Mouse (Mus musculus) intestine, postnatal 0 days (tissue): ENCODE data around the gene B4galnt2. TPM values are rescaled to one million over a fixed set of nuclear protein-coding genes. Genes with fewer than 3 reads are reported as not detected.
"Not testable (repeated sequence)": the region's sequence is repeated elsewhere in the genome, so short reads cannot be mapped to it uniquely, and the experiment has no call there.

Experiments
- ATAC-seq: fragments of 200-750 bp; cut with Nextera tagmentation; 2 replicates; pipeline ENCODE4 v1.8.0; 2017; ENCODE audit warnings: mild to moderate bottlenecking, moderate TSS enrichment, moderate library complexity
- H3K27ac ChIP-seq: fragments of 300-500 bp; sonication (generic); 2 replicates; pipeline ENCODE4 v1.5.1; 2014; ENCODE audit warnings: mild to moderate bottlenecking, low read depth, low read length, moderate library complexity
- H3K27me3 ChIP-seq: fragments of 300-500 bp; sonication (generic); replicated peaks from 2 replicates; pipeline ENCODE4 v1.6.1; 2014; ENCODE audit warnings: low read length, mixed read lengths; ENCODE audit not compliant: control insufficient read depth, insufficient read depth
- H3K36me3 ChIP-seq: fragments of 300-500 bp; sonication (generic); 2 replicates; pipeline ENCODE4 v1.6.1; 2014; ENCODE audit warnings: mild to moderate bottlenecking, moderate library complexity; ENCODE audit not compliant: control insufficient read depth, insufficient read depth
- H3K4me1 ChIP-seq: fragments of 300-500 bp; sonication (generic); replicated peaks from 2 replicates; pipeline ENCODE4 v1.6.1; 2014; ENCODE audit warnings: antibody characterized with exemption, low read length, mixed read lengths; ENCODE audit not compliant: control insufficient read depth, insufficient read depth
- H3K4me2 ChIP-seq: fragments of 300-500 bp; sonication (generic); replicated peaks from 2 replicates; pipeline ENCODE4 v1.6.1; 2014; ENCODE audit warnings: low read depth, mild to moderate bottlenecking, moderate library complexity
- H3K4me3 ChIP-seq: fragments of 300-500 bp; sonication (generic); 2 replicates; pipeline ENCODE4 v1.5.1; 2014; ENCODE audit warnings: low read depth, low read length
- H3K9ac ChIP-seq: fragments of 300-500 bp; sonication (generic); 2 replicates; pipeline ENCODE4 v1.6.1; 2014; ENCODE audit warnings: mild to moderate bottlenecking, low read depth, low read length
- H3K9me3 ChIP-seq: fragments of 300-500 bp; sonication (generic); 2 replicates; pipeline ENCODE4 v1.6.1; 2016; ENCODE audit warnings: mixed run types; ENCODE audit not compliant: control insufficient read depth
- CTCF ChIP-seq: sonication (generic); IDR thresholded peaks from 2 replicates; pipeline ENCODE4 v1.5.1; 2016; ENCODE audit warnings: low read depth, mild to moderate bottlenecking, control low read depth, antibody characterized with exemption, moderate library complexity
- WGBS: fragments of 180-500 bp; shearing (Covaris S2); extraction: QIAGEN DNeasy Blood & Tissue Kit; methylation state at CpG from one replicate; pipeline ENCODE4 v1.1.7; 2014; 5-methylcytosine and 5-hydroxymethylcytosine counted together
- polyA plus RNA-seq: library from polyadenylated mRNA; unstranded; fragments of >200 nt; fragmentation: Nextera tagmentation; extraction: Ambion mirVana; gene quantifications from 2 replicates; pipeline ENCODE4 v1.2.1, GENCODE M21; 2015

B4galnt2 gene
- polyA plus RNA-seq, 1 experiment from 2014 or later, result 21.1 TPM

- no peak for ATAC-seq
- Histone ChIP-seq H3K4me3 (no peak overlapping the region), H3K4me1 (0 out of 2 replicates have a peak, but pooled peaks cover 4% of the 10 kb centered on the region), H3K36me3 (no peaks in the 10 kb centered on the region), H3K27me3 (no peaks in the 10 kb centered on the region), H3K9ac (no peak overlapping the region), H3K9me3 (no peaks in the 10 kb centered on the region), H3K27ac (no peak overlapping the region), H3K4me2 (no peak overlapping the region)
- WGBS, result 86% methylated on average over 5 of the region's 5 CpGs
- TF ChIP-seq CTCF, result no peak
These were observed 6.7 kb downstream of the B4galnt2 start for GRCm38 (mm10) chr11:95907805-95908524.

- Histone ChIP-seq H3K4me3 (no peak overlapping the region), H3K27ac (no peak overlapping the region), H3K4me2 (no peak overlapping the region), H3K27me3 (no peaks in the 10 kb centered on the region), H3K36me3 (no peaks in the 10 kb centered on the region), H3K9me3 (no peaks in the 10 kb centered on the region), H3K4me1 (0 out of 2 replicates have a peak, but pooled peaks cover under 1% of the 10 kb centered on the region), H3K9ac (no peak overlapping the region)
- ATAC-seq, result no peak
- TF ChIP-seq CTCF, result no peak
- WGBS, result 73% methylated on average over 2 of the region's 2 CpGs
These were observed 10.4 kb downstream of the B4galnt2 start for GRCm38 (mm10) chr11:95904290-95904689.

DNA sequence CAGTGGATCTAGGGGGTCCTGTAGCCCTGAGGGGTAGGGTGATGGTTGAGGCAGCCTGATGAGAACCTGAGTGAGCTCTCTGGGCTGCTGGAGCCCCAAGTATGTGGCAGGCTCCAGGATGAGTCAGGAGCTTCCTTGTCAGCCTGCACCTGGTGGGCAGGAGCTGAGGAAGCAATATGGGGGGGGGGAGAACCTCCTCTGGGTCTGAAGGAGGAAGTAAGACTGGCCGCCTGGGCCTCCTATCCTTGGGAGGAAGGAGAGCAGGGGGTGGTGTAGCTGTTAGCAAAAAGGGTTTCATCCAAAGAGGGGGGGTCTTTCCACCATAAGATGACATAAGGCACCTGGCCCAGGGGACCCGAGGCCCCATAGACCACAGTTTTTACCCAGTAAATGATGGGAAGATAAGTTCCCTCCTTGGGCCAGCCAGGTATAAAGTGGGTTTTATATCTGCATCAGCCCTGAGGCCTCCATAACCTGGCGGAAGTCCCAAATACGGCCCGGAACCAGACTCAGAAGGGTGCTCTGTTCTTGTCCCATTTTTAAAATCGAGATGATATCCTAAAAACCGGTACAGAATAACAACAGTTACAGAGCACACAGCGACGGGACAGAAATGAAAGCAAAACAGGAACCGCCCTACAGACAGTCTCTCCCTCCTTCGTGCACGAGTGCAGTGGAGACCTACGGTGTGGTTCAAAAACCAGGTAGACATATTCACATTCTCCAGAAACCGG is 18.1 kb downstream of the B4galnt2 start:
- Histone ChIP-seq H3K36me3 (no peaks in the 10 kb centered on the region), H3K4me1 (no peaks in the 10 kb centered on the region), H3K4me2 (no peak overlapping the region), H3K9ac (no peak overlapping the region), H3K9me3 (no peaks in the 10 kb centered on the region), H3K27me3 (no peaks in the 10 kb centered on the region), H3K27ac (no peak overlapping the region), H3K4me3 (no peak overlapping the region)
- 80% methylated on average over 14 of the region's 14 CpGs for WGBS
- no peak for ATAC-seq
- TF ChIP-seq CTCF, result no peak

- Histone ChIP-seq H3K4me1 (no peaks in the 10 kb centered on the region), H3K4me2 (no peak overlapping the region), H3K9ac (no peak overlapping the region), H3K9me3 (peaks cover 3% of the 10 kb centered on the region; the same call in 1 of the 2 replicates), H3K36me3 (peaks cover 19% of the 10 kb centered on the region), H3K27me3 (no peaks in the 10 kb centered on the region), H3K27ac (no peak overlapping the region), H3K4me3 (no peak overlapping the region)
- WGBS, result 72% methylated on average over 2 of the region's 2 CpGs
- peak; percentile 50 for TF ChIP-seq CTCF
- ATAC-seq, result no peak
These were observed 24.1 kb downstream of the B4galnt2 start for GRCm38 (mm10) chr11:95890462-95891051.

- H3K9ac ChIP-seq, H3K4me2 ChIP-seq, H3K4me1 ChIP-seq, H3K9me3 ChIP-seq, ATAC-seq, H3K27ac ChIP-seq, H3K36me3 ChIP-seq, H3K27me3 ChIP-seq, H3K4me3 ChIP-seq: not testable (repeated sequence)
- WGBS, result 65% methylated on average over 2 of the region's 2 CpGs
These were observed 34.8 kb downstream of the B4galnt2 start for GRCm38 (mm10) chr11:95879861-95880260.

DNA sequence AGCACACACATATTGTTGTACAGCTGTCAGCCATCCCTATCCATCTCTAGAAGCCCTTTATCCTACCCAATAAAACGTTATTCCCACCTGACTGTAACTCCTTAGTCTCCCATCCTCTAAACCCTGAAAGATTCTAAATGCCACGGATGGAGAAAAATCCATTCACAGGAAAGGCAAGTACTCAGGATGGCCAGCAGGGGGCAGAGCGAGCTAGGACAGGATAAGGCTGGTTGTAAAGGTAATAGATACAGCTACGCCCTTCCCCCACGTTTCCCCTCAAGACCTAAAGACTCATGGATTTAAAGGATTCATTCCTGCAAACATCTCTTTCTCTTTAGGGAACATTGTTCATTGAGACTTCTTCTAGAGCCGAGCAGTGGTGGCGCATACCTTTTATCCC is 38.4 kb downstream of the B4galnt2 start:
- WGBS, result 25% methylated on average over 7 of the region's 7 CpGs

More for the DNA sequence above, 38.4 kb downstream of the B4galnt2 start:
- H3K9ac ChIP-seq, result no peak overlapping the region
- TF ChIP-seq CTCF, result peak; percentile 97
- no peak for ATAC-seq
- no peaks in the 10 kb centered on the region for H3K27me3 ChIP-seq
- H3K27ac ChIP-seq, result no peak overlapping the region
- no peaks in the 10 kb centered on the region for H3K4me1 ChIP-seq
- H3K9me3 ChIP-seq, result no peaks in the 10 kb centered on the region
- no peaks in the 10 kb centered on the region for H3K36me3 ChIP-seq
- H3K4me2 ChIP-seq, result no peak overlapping the region; the same call in 1 of the 2 replicates
- no peak overlapping the region for H3K4me3 ChIP-seq
